Mouse (Mus musculus) urinary bladder, adult 18-20 months (tissue): Measurements from ENCODE around the gene Fam83b.

ENCODE experiments used
- DNase-seq, 2 experiments: peaks; one replicate each; pipeline ENCODE4 v3.0.0; 2022; ENCODE audit warnings: low spot score in 2 of 2, mixed read lengths in 2 of 2

Gene Fam83b

DNA sequence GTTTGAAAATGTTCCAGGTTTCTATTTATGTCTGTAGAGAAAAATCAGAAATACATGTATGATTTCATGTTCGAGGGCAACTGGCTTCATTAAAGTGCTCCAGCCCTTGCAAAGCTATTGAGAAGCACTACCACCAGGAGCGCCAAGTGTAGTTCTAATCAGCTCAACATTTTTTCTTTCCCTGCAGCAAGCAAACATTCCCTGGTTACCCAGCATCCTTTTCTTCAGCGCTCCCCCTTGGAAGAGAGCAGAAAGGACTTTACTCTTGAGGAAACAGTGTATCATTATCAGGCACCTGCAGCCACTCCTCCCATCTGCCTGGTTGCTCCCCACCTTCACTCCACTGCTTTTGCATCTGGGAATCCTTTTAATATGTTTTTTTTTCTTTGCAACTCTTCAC is 45.3 kb downstream of the Fam83b start:
- no peak for DNase-seq

DNA sequence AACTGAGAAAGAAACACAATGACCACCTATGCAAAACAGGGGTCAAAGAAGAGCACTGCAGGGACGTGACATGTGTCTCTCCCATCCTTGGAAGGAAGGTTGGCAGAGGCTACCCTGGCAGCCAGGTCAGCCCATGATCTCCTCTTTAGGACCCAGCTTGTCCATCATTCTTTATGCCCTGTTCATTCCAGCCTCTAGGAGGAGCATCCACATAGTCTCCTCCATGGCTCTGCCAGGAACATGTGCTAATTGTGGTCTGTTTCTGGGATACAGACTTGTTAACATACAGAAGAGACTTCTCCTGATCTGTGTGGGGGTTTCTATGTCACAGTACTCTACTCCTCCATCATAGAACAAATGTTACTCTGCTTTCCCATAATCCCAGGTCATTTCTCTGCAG is 48.3 kb downstream of the Fam83b start:
- no peak for DNase-seq

DNA sequence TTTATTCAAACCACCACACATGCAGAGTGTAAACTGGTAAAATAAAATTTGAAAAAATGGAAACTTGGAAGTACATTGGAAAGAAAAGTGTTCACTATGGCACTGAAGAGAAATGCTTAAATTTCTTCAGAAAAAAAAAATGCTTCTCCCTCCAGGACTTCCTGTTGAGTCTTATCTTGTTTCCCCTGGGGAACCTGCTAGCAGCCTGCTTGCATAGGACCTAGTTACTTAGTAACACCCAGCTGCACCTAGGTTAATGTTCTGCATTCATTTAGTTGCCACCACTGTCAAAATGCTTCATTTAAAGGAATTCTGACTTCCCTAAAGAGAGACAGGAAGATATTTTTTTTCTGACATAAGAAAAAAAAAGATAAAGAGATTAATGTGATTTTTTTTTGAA is 61.3 kb downstream of the Fam83b start:
- DNase-seq, result no peak

DNA sequence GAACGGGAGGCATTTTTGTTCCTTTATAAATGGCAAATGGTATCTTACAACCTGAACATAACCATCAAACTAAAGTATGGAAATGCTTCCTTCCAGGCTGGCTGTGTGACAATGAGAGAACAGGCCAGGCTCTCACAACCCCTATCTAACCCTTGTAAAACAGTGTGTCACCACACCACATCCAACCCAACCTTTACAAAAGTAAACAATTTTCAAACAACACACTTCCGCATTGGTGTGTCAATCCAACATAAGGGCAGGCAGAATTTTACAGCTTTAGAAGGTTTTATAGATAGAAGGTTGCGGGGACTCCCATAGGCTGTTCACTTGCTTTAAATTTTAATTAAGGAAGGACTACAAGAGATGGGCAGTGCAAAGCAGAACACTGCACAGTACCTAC is 77.2 kb downstream of the Fam83b start:
- DNase-seq, result no peak

DNA sequence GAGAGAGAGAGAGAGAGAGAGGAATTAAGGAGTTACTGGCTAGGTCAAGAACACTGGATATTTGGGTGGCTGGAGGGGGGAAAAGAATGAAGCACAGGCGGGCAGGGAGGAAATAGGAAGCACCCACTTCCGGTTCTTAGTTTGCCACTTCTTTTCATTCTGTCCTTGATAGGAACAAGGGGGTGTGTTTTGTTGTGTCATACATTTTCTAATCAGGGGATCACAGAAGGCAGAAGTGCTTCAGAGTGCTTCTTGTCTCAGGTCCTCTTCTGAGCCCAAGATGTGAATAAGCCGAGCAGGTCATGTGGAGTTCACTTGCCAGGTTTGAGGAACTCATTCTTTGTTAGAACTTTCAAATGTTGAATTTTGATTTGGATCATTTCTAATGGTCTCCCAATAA is 86.8 kb downstream of the Fam83b start:
- DNase-seq, result no peak

DNA sequence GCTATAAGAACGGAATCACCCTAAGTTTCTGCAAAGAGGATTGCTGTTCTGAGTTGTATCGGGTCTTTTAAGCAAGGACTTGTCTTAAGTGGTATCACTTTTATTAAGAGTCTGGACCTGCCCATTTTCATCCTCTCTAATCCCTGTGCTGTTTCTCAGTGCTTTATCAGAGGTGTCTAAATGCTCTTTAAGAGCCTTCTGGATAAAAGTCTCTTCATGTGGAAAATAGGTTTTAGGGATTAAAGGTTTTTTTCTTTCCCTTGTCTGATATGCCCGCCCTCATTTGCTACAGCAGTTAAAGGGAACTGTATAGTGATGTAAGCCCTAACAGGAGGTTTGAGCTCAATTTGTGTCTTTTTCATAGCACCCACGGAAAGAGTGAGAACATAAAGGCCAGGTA is 97.4 kb downstream of the Fam83b start:
- DNase-seq, result no peak

DNA sequence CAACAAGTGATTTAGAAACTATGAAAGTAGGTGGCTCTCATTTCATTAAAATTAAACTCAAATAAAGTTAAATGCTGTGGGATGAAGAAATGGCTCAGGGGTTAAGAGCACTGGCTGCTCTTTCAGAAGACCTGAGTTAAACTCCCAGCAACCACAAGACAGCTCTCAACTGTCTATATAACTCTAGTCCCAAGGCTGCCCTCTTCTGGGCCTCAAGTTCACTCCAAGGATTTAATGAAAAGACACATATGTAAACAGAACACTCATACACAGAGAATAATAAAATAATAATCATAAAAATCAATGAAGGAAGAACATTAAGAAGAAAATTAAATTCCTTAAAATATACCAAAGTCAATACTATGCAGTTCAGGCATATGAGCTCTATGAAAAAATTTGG is 105.4 kb downstream of the Fam83b start:
- no peak for DNase-seq

GRCm38 (mm10) chr9:76455703-76456102 is 111.2 kb downstream of the Fam83b start:
- no peak for DNase-seq
